Mouse (Mus musculus) CH12.LX (cell line): ENCODE measurements around the gene Golm1.

Experiments used
- CTCF ChIP-seq, 2 experiments: IDR thresholded peaks in 1 of 2; conservative IDR thresholded peaks in 1 of 2; 2 replicates each; pipeline ENCODE4 v1.5.1; 2011 to 2012; ENCODE audit warnings: low read depth in 2 of 2, low read length in 2 of 2, improper control_type of control experiment in 1 of 2, inconsistent platforms in 1 of 2, mild to moderate bottlenecking in 1 of 2, moderate library complexity in 1 of 2
- ELF1 ChIP-seq: IDR thresholded peaks from 2 replicates; pipeline ENCODE4 v1.6.1; 2014; ENCODE audit warnings: low read depth, mild to moderate bottlenecking, inconsistent platforms, low read length, improper control_type of control experiment
- EP300 ChIP-seq: IDR thresholded peaks from 2 replicates; pipeline ENCODE4 v1.6.1; 2011; ENCODE audit warnings: low read length, improper control_type of control experiment
- GABPA ChIP-seq: IDR thresholded peaks from 2 replicates; pipeline ENCODE4 v1.6.1; 2012; ENCODE audit warnings: low read depth, low read length, improper control_type of control experiment, inconsistent platforms; ENCODE audit not compliant: insufficient replicate concordance
- MXI1 ChIP-seq: IDR thresholded peaks from 2 replicates; pipeline ENCODE4 v1.6.1; 2011; ENCODE audit warnings: mild to moderate bottlenecking, low read depth, low read length, improper control_type of control experiment
- NELFE ChIP-seq: IDR thresholded peaks from 2 replicates; pipeline ENCODE4 v1.6.1; 2011; ENCODE audit warnings: low read depth, low read length, improper control_type of control experiment
- POLR2A ChIP-seq: IDR thresholded peaks from 2 replicates; pipeline ENCODE4 v1.6.1; 2011; ENCODE audit warnings: low read depth, mild to moderate bottlenecking, improper control_type of control experiment, low read length
- RCOR1 ChIP-seq: conservative IDR thresholded peaks from 2 replicates; pipeline ENCODE4 v1.6.1; 2012; ENCODE audit warnings: low read depth, mild to moderate bottlenecking, inconsistent platforms, low read length, improper control_type of control experiment
- UBTF ChIP-seq: IDR thresholded peaks from 2 replicates; pipeline ENCODE4 v1.6.1; 2012; ENCODE audit warnings: low read depth, mild to moderate bottlenecking, inconsistent platforms, low read length, improper control_type of control experiment, moderate library complexity
- USF1 ChIP-seq: IDR thresholded peaks from 2 replicates; pipeline ENCODE4 v1.6.1; 2014; ENCODE audit warnings: low read depth, mild to moderate bottlenecking, inconsistent platforms, low read length, improper control_type of control experiment
- ZC3H11A ChIP-seq: IDR thresholded peaks from 2 replicates; pipeline ENCODE4 v1.6.1; 2012; ENCODE audit warnings: low read depth, mild to moderate bottlenecking, inconsistent platforms, low read length, improper control_type of control experiment
- ZKSCAN1 ChIP-seq: IDR thresholded peaks from 2 replicates; pipeline ENCODE4 v1.6.1; 2012; ENCODE audit warnings: low read depth, inconsistent platforms, low read length, improper control_type of control experiment, borderline replicate concordance
- ZNF384 ChIP-seq: IDR thresholded peaks from 2 replicates; pipeline ENCODE4 v1.6.1; 2012; ENCODE audit warnings: low read depth, low read length, improper control_type of control experiment, inconsistent platforms

- TF ChIP-seq NELFE (no peak), GABPA (no peak), RCOR1 (no peak), CTCF (conservative IDR thresholded peaks at IDR 0.05 in 1 of 2, IDR thresholded peaks at IDR 0.05 in 1 of 2; ENCODE audit: low read depth in 2 of 2, low read length in 2 of 2) (no peak), EP300 (no peak), POLR2A (no peak), MXI1 (no peak), ZC3H11A (no peak), ZNF384 (no peak), ELF1 (no peak), UBTF (no peak), USF1 (no peak), ZKSCAN1 (no peak)
Observed at GRCm38 (mm10) chr13:59640178-59640440, 35.5 kb downstream of the Golm1 start.
